Mouse (Mus musculus) v-Abl transformed pro-B cells (cell line): Measurements from ENCODE around the gene Vegfb.

Experiments used
- in situ Hi-C, 2 experiments: fragments of 400-800 bp; cut with MboI; formaldehyde crosslinking; loops; one replicate each; pipeline ENCODE4 v1.15.1; 2025; ENCODE audit not compliant: unreplicated experiment in 2 of 2

The Vegfb gene

GRCm38 (mm10) chr19:6987061-6987903 is at the start of gene Vegfb:
TSS of gene Vegfb (minus strand) at chr19:6987651.
- in situ Hi-C loops, result no loop called here

- in situ Hi-C loops, result no loop called here
These were observed 46.6 kb upstream of the Vegfb start for GRCm38 (mm10) chr19:7034006-7034405.

- in situ Hi-C loops, result no loop called here
These were observed 42.1 kb upstream of the Vegfb start for GRCm38 (mm10) chr19:7029531-7029930.

GRCm38 (mm10) chr19:7020224-7020641 is 32.8 kb upstream of the Vegfb start:
- in situ Hi-C loops, result loop anchor here (5.0 kb wide), 4 partner anchors 43 to 528 kb away; partner anchors contain the start of genes Esrra (in 1 of the 2), Kcnk4 (in 1 of the 2) and Plcb3 (in 1 of the 2)

- in situ Hi-C loops, result loop anchor here in 1 of 2 experiments (5.0 kb wide), 1 partner anchor 37 kb away; the partner anchor contains the start of gene Fkbp2
These were observed 31.7 kb upstream of the Vegfb start, which contains the start of gene Fermt3 for GRCm38 (mm10) chr19:7019191-7019590. TSS of gene Fermt3 (minus strand) at chr19:7019469.

GRCm38 (mm10) chr19:7018546-7018945 is 31.1 kb upstream of the Vegfb start:
- in situ Hi-C loops, result loop anchor here in 1 of 2 experiments (5.0 kb wide), 1 partner anchor 36 kb away; the partner anchor contains the start of gene Fkbp2

- in situ Hi-C loops, result loop anchor here in 1 of 2 experiments (5.0 kb wide), 1 partner anchor 35 kb away; the partner anchor contains the start of gene Fkbp2
These were observed 30.3 kb upstream of the Vegfb start for GRCm38 (mm10) chr19:7017541-7018457.

GRCm38 (mm10) chr19:7014481-7015135 is 27.2 kb upstream of the Vegfb start:
- in situ Hi-C loops, result loop anchor here in 1 of 2 experiments (5.0 kb wide), 1 partner anchor 32 kb away; the partner anchor contains the start of gene Fkbp2

- in situ Hi-C loops, result no loop called here
These were observed 26.5 kb upstream of the Vegfb start for GRCm38 (mm10) chr19:7013984-7014383.

- in situ Hi-C loops, result no loop called here
These were observed 25.0 kb upstream of the Vegfb start for GRCm38 (mm10) chr19:7012426-7012825.

- in situ Hi-C loops, result no loop called here
These were observed 19.6 kb upstream of the Vegfb start for GRCm38 (mm10) chr19:7006892-7007593.

- in situ Hi-C loops, result no loop called here
These were observed 12.1 kb upstream of the Vegfb start for GRCm38 (mm10) chr19:6999360-7000063.

GRCm38 (mm10) chr19:6997721-6998290 is 10.4 kb upstream of the Vegfb start:
- in situ Hi-C loops, result no loop called here

- in situ Hi-C loops, result no loop called here
These were observed 8.6 kb upstream of the Vegfb start, which contains the start of the genes Nudt22 and Trpt1 for GRCm38 (mm10) chr19:6996006-6996405. TSS of gene Nudt22 (minus strand) at chr19:6996117. TSS of gene Trpt1 (plus strand) at chr19:6996131.

GRCm38 (mm10) chr19:6995255-6995991 is 8.0 kb upstream of the Vegfb start:
- in situ Hi-C loops, result no loop called here

- in situ Hi-C loops, result no loop called here
These were observed 7.0 kb upstream of the Vegfb start for GRCm38 (mm10) chr19:6994489-6994888.

GRCm38 (mm10) chr19:6994002-6994401 is 6.6 kb upstream of the Vegfb start:
- in situ Hi-C loops, result no loop called here
